Mouse (Mus musculus): ENCODE results near the gene Htra1. TPM values are rescaled to one million over a fixed set of nuclear protein-coding genes. Genes with fewer than 3 reads are reported as not detected.
A peak's percentile ranks its signal among the peaks of the same experiment; 100 is the strongest.

Htra1 gene
- total and polyA plus RNA-seq, 3 experiments = 85.7 to 117 (median 102) TPM

- 91% methylated on average over 11 of the region's 11 CpGs for WGBS
- intact Hi-C loops (cut with DNase I) = no loop called here
- H3K9ac ChIP-seq (ENCODE audit: low read depth, low read length) = no peak overlapping the region
Measured at GRCm38 (mm10) chr7:130944766-130945475, 9.0 kb downstream of the Htra1 start.

GRCm38 (mm10) chr7:130945730-130946129 lies 9.8 kb downstream of the Htra1 start:
- Histone ChIP-seq H3K36me3 (ENCODE audit: control insufficient read depth, insufficient read depth, low read length) (no peaks in the 10 kb centered on the region), H3K27me3 (ENCODE audit: control insufficient read depth, insufficient read depth, low read length) (no peaks in the 10 kb centered on the region), H3K4me1 (ENCODE audit: control insufficient read depth, insufficient read depth, low read length) (peaks cover 8% of the 10 kb centered on the region), H3K9ac (ENCODE audit: low read depth, low read length) (no peak overlapping the region), H3K4me3 (no peak overlapping the region), H3K79me2 (replicated peaks; ENCODE audit: control insufficient read depth, insufficient read depth, low read length) (no peaks in the 10 kb centered on the region), H3K27ac (no peak overlapping the region)
- no peak for TF ChIP-seq CTCF (IDR thresholded peaks at IDR 0.05)
- TF ChIP-seq EP300 (IDR thresholded peaks at IDR 0.05; ENCODE audit: insufficient read depth, low read depth, low read length) = no peak
- no peak for TF ChIP-seq POLR2A (IDR thresholded peaks at IDR 0.05; ENCODE audit: insufficient read depth, low read depth, low read length)
- intact Hi-C loops (cut with DNase I) = no loop called here
- no peak for DNase-seq
- WGBS = 88% methylated on average over 3 of the region's 3 CpGs

More at GRCm38 (mm10) chr7:130944766-130945475, 9.0 kb downstream of the Htra1 start:
- H3K79me2 ChIP-seq (replicated peaks; ENCODE audit: control insufficient read depth, insufficient read depth, low read length) = no peaks in the 10 kb centered on the region
- H3K27ac ChIP-seq = no peak overlapping the region
- H3K36me3 ChIP-seq (ENCODE audit: control insufficient read depth, insufficient read depth, low read length) = no peaks in the 10 kb centered on the region
- H3K4me3 ChIP-seq = no peak overlapping the region
- no peak for TF ChIP-seq CTCF (IDR thresholded peaks at IDR 0.05)
- no peak for TF ChIP-seq POLR2A (IDR thresholded peaks at IDR 0.05; ENCODE audit: insufficient read depth, low read depth, low read length)
- TF ChIP-seq EP300 (IDR thresholded peaks at IDR 0.05; ENCODE audit: insufficient read depth, low read depth, low read length) = no peak
- H3K27me3 ChIP-seq (ENCODE audit: control insufficient read depth, insufficient read depth, low read length) = no peaks in the 10 kb centered on the region
- peaks cover 8% of the 10 kb centered on the region for H3K4me1 ChIP-seq (ENCODE audit: control insufficient read depth, insufficient read depth, low read length)
- peak in 1 of 2 experiments; percentile 10 for DNase-seq

- H3K9ac ChIP-seq (ENCODE audit: low read depth, low read length) = no peak overlapping the region
- H3K36me3 ChIP-seq (ENCODE audit: control insufficient read depth, insufficient read depth, low read length) = no peaks in the 10 kb centered on the region
- no peaks in the 10 kb centered on the region for H3K79me2 ChIP-seq (replicated peaks; ENCODE audit: control insufficient read depth, insufficient read depth, low read length)
- H3K4me3 ChIP-seq = no peak overlapping the region
- intact Hi-C loops (cut with DNase I) = no loop called here
- H3K27me3 ChIP-seq (ENCODE audit: control insufficient read depth, insufficient read depth, low read length) = no peaks in the 10 kb centered on the region
- 75% methylated on average over 12 of the region's 12 CpGs for WGBS
- DNase-seq = peak in 1 of 2 experiments; percentile 14
- no peak for TF ChIP-seq EP300 (IDR thresholded peaks at IDR 0.05; ENCODE audit: insufficient read depth, low read depth, low read length)
- no peak for TF ChIP-seq CTCF (IDR thresholded peaks at IDR 0.05)
- no peak for TF ChIP-seq POLR2A (IDR thresholded peaks at IDR 0.05; ENCODE audit: insufficient read depth, low read depth, low read length)
- H3K27ac ChIP-seq = no peak overlapping the region
- H3K4me1 ChIP-seq (ENCODE audit: control insufficient read depth, insufficient read depth, low read length) = peaks cover 8% of the 10 kb centered on the region
Measured at GRCm38 (mm10) chr7:130946303-130946702, 10.4 kb downstream of the Htra1 start.

- H3K27ac ChIP-seq = peak overlapping the region; percentile 81
- no peaks in the 10 kb centered on the region for H3K79me2 ChIP-seq (replicated peaks; ENCODE audit: control insufficient read depth, insufficient read depth, low read length)
- intact Hi-C loops (cut with DNase I) = loop anchor here (2.0 kb wide), 1 partner anchor 16 kb away; no protein-coding TSS in a partner anchor
- peaks cover 6% of the 10 kb centered on the region for H3K4me1 ChIP-seq (ENCODE audit: control insufficient read depth, insufficient read depth, low read length)
- WGBS = 25% methylated on average over 5 of the region's 5 CpGs
- TF ChIP-seq EP300 (IDR thresholded peaks at IDR 0.05; ENCODE audit: insufficient read depth, low read depth, low read length) = 0 out of 2 replicates have a peak, but pooled peaks have one; percentile 18
- TF ChIP-seq POLR2A (IDR thresholded peaks at IDR 0.05; ENCODE audit: insufficient read depth, low read depth, low read length) = no peak
- no peaks in the 10 kb centered on the region for H3K27me3 ChIP-seq (ENCODE audit: control insufficient read depth, insufficient read depth, low read length)
- no peak overlapping the region for H3K9ac ChIP-seq (ENCODE audit: low read depth, low read length)
- H3K36me3 ChIP-seq (ENCODE audit: control insufficient read depth, insufficient read depth, low read length) = no peaks in the 10 kb centered on the region
- peak; percentile 39 to 46 for DNase-seq
- peak overlapping the region; percentile 26; the same call in 1 of the 2 replicates for H3K4me3 ChIP-seq
Measured at GRCm38 (mm10) chr7:130948563-130949208, 12.8 kb downstream of the Htra1 start.

- Histone ChIP-seq H3K36me3 (ENCODE audit: control insufficient read depth, insufficient read depth, low read length) (no peaks in the 10 kb centered on the region), H3K9ac (ENCODE audit: low read depth, low read length) (no peak overlapping the region), H3K79me2 (replicated peaks; ENCODE audit: control insufficient read depth, insufficient read depth, low read length) (no peaks in the 10 kb centered on the region), H3K4me1 (ENCODE audit: control insufficient read depth, insufficient read depth, low read length) (peaks cover 6% of the 10 kb centered on the region), H3K27me3 (ENCODE audit: control insufficient read depth, insufficient read depth, low read length) (no peaks in the 10 kb centered on the region), H3K27ac (peak overlapping the region; percentile 81), H3K4me3 (peak overlapping the region; percentile 26; the same call in 1 of the 2 replicates)
- DNase-seq = peak; percentile 67 to 74
- 4% methylated on average over 8 of the region's 8 CpGs for WGBS
- no peak for TF ChIP-seq CTCF (IDR thresholded peaks at IDR 0.05)
- 0 out of 2 replicates have a peak, but pooled peaks have one; percentile 22 for TF ChIP-seq EP300 (IDR thresholded peaks at IDR 0.05; ENCODE audit: insufficient read depth, low read depth, low read length)
- TF ChIP-seq POLR2A (IDR thresholded peaks at IDR 0.05; ENCODE audit: insufficient read depth, low read depth, low read length) = no peak
- intact Hi-C loops (cut with DNase I) = loop anchor here (2.0 kb wide), 1 partner anchor 15 kb away; no protein-coding TSS in a partner anchor
Measured at GRCm38 (mm10) chr7:130949331-130949751, 13.4 kb downstream of the Htra1 start.
